Mouse (Mus musculus): Measurements from ENCODE around the gene Ubr1.
"Not testable (repeated sequence)": the region's sequence is repeated elsewhere in the genome, so short reads cannot be mapped to it uniquely, and the experiment has no call there.

The Ubr1 gene

GRCm38 (mm10) chr2:120976308-120976707 lies 5.8 kb upstream of the Ubr1 start:
- no peak for DNase-seq (ENCODE audit: low read depth)

- no peak for DNase-seq (ENCODE audit: low read depth)
These were observed 2.4 kb upstream of the Ubr1 start for GRCm38 (mm10) chr2:120972964-120973363.

GRCm38 (mm10) chr2:120972257-120972656 lies 1.7 kb upstream of the Ubr1 start:
- not testable (repeated sequence) for DNase-seq (ENCODE audit: low read depth)

GRCm38 (mm10) chr2:120971766-120972165 lies 1.3 kb upstream of the Ubr1 start:
- no peak for DNase-seq (ENCODE audit: low read depth)

- DNase-seq (ENCODE audit: low read depth) = no peak
These were observed 423 bp downstream of the Ubr1 start for GRCm38 (mm10) chr2:120970045-120970539.

- no peak for DNase-seq (ENCODE audit: low read depth)
These were observed 5.0 kb downstream of the Ubr1 start for GRCm38 (mm10) chr2:120965486-120965885.

- DNase-seq (ENCODE audit: low read depth) = no peak
These were observed 7.4 kb downstream of the Ubr1 start for GRCm38 (mm10) chr2:120963110-120963509.

- no peak for DNase-seq (ENCODE audit: low read depth)
These were observed 10.3 kb downstream of the Ubr1 start for GRCm38 (mm10) chr2:120960261-120960660.

GRCm38 (mm10) chr2:120959827-120960226 lies 10.7 kb downstream of the Ubr1 start:
- DNase-seq (ENCODE audit: low read depth) = no peak

GRCm38 (mm10) chr2:120959363-120959762 lies 11.2 kb downstream of the Ubr1 start:
- DNase-seq (ENCODE audit: low read depth) = no peak

- no peak for DNase-seq (ENCODE audit: low read depth)
These were observed 18.2 kb downstream of the Ubr1 start for GRCm38 (mm10) chr2:120952176-120952938.

GRCm38 (mm10) chr2:120951208-120951607 lies 19.3 kb downstream of the Ubr1 start:
- DNase-seq (ENCODE audit: low read depth) = no peak

- DNase-seq (ENCODE audit: low read depth) = no peak
These were observed 37.5 kb downstream of the Ubr1 start for GRCm38 (mm10) chr2:120933038-120933437.

- DNase-seq (ENCODE audit: low read depth) = no peak
These were observed 61.0 kb downstream of the Ubr1 start for GRCm38 (mm10) chr2:120909556-120909955.

GRCm38 (mm10) chr2:120896361-120896760 lies 74.2 kb downstream of the Ubr1 start:
- DNase-seq (ENCODE audit: low read depth) = no peak

- no peak for DNase-seq (ENCODE audit: low read depth)
These were observed 82.9 kb downstream of the Ubr1 start for GRCm38 (mm10) chr2:120887601-120888000.

GRCm38 (mm10) chr2:120873192-120873591 lies 97.3 kb downstream of the Ubr1 start:
- no peak for DNase-seq (ENCODE audit: low read depth)

GRCm38 (mm10) chr2:120871447-120872336 lies 98.8 kb downstream of the Ubr1 start:
- DNase-seq (ENCODE audit: low read depth) = no peak

- no peak for DNase-seq (ENCODE audit: low read depth)
These were observed 103.2 kb downstream of the Ubr1 start for GRCm38 (mm10) chr2:120867336-120867735.

GRCm38 (mm10) chr2:120866561-120866960 lies 104.0 kb downstream of the Ubr1 start:
- DNase-seq (ENCODE audit: low read depth) = peak; percentile 34

- no peak for DNase-seq (ENCODE audit: low read depth)
These were observed 107.1 kb downstream of the Ubr1 start for GRCm38 (mm10) chr2:120863389-120863788.

GRCm38 (mm10) chr2:120860699-120861098 lies 109.8 kb downstream of the Ubr1 start:
- DNase-seq (ENCODE audit: low read depth) = no peak

- no peak for DNase-seq (ENCODE audit: low read depth)
These were observed 112.4 kb downstream of the Ubr1 start for GRCm38 (mm10) chr2:120858131-120858530.
